Mouse (Mus musculus) lung, adult 18-20 months (tissue): ENCODE results near the gene Ireb2.
"Not testable (repeated sequence)": the region's sequence is repeated elsewhere in the genome, so short reads cannot be mapped to it uniquely, and the experiment has no call there.

Source experiments
- DNase-seq, 2 experiments: peaks; one replicate each; pipeline ENCODE4 v3.0.0; 2022; ENCODE audit warnings: mixed read lengths in 2 of 2

The Ireb2 gene

DNA sequence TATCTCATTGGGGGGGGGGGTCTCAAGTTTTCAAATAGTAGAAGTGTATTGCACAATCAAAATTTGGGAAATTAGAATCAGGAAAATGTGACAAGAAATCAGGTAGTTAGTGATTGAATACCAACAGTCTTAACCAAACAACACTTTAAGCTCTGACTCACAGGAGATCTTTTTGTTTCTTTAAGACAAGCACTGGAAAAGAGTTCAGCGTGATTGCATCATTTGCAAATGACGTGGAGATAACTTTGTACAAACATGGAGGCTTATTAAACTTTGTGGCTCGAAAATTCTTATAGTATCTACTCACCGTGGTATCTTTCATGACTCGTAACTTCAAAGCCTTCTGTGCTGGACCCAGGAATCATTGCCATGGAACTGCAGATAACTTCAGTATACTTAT is 45.9 kb downstream of the Ireb2 start:
- peak in 1 of 2 experiments; percentile 19 for DNase-seq

DNA sequence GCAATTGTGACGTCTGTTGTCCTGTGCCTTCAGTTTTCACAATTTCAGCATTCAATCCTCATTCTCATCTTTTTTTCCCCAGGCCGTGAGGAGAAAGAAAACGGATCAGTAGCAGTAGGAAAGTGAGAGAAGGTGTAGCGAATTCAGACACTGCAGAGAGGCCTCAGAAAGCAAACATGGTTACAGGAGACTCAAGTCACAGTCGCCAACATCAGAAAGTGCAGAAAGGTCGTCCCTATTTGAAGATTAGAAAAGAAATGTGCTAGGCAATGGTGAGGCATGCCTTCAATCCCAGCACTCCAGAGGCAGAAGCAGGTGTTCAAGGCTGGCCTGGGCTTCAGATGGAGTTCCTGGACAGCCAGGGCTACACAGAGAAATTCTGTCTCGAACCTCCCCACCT is 52.0 kb downstream of the Ireb2 start:
- no peak for DNase-seq

GRCm38 (mm10) chr9:54916401-54916800 is 52.8 kb downstream of the Ireb2 start:
- DNase-seq, result no peak

GRCm38 (mm10) chr9:54917010-54917677 is 53.6 kb downstream of the Ireb2 start, which contains the start of gene Hykk:
Hykk (plus strand) TSS chr9:54917283.
- DNase-seq, result peak; percentile 90 to 93

GRCm38 (mm10) chr9:54918191-54918590 is 54.6 kb downstream of the Ireb2 start:
- no peak for DNase-seq

DNA sequence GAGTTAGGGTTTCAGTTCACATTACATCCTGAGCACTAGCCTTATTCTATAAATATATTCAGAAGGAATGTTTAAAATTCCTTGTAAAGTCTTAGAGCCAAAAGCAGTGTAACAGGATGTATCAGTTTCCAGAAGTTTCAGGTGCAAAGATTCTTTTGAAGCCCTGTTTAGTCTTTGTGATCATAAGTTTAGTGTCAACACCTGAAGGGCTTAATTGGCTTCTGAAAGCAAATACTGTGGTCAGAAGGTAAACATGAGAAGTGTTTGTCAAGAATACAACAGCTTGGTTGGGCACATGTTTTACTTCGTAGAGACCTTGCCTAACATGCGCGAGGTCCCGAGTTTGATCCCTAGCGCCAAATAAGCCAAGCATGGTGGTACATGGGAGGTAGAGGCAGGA is 55.2 kb downstream of the Ireb2 start:
- DNase-seq, result peak in 1 of 2 experiments; percentile 45

- no peak for DNase-seq
Observed at GRCm38 (mm10) chr9:54919946-54920345, 56.4 kb downstream of the Ireb2 start.

- DNase-seq, result no peak
Observed at GRCm38 (mm10) chr9:54930741-54931140, 67.2 kb downstream of the Ireb2 start.

DNA sequence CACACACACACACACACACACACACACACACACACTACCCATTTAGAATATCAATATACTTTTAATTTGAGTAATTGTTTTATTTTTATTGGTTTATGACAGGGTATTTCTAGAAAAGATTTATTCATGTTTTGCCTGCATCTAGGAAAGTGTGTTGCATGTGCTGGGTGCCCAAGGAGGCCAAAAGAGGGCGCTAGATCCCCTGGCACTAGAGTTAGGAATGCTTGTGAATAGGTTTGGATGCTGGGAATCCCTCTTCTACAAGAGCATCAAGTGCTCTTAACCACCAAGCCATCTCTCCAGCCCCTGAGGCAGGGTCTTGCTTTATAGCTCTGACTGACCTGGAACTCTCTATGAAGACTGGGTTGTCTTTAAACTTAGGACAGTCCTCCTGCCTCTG is 68.2 kb downstream of the Ireb2 start:
- DNase-seq, result no peak

- DNase-seq, result no peak
Observed at GRCm38 (mm10) chr9:54932379-54932778, 68.8 kb downstream of the Ireb2 start.

GRCm38 (mm10) chr9:54942071-54942470 is 78.5 kb downstream of the Ireb2 start:
- DNase-seq, result no peak

DNA sequence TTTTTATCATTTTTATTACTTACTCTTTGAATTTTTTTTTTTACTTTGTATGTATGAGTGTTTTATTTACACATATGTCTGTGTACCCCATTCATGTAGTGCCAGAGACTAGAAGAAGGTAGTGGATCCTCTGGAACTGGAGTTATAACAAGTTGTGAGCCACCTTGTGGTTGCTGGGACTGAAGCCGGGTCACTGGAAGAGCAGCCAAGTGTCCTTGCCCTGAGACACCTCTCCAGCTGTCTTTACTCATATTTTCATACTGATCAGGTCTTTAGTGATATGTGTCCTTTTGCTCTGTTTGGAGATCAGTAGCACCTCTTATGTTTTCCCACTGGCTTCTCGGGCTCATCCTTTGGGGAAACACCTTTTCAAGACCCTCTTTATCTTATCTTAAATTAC is 80.9 kb downstream of the Ireb2 start:
- DNase-seq, result no peak

- DNase-seq, result no peak
Observed at GRCm38 (mm10) chr9:54946256-54946655, 82.7 kb downstream of the Ireb2 start.

GRCm38 (mm10) chr9:54949465-54949864 is 85.9 kb downstream of the Ireb2 start:
- peak; percentile 7 to 25 for DNase-seq

- not testable (repeated sequence) for DNase-seq
Observed at GRCm38 (mm10) chr9:54950162-54950561, 86.6 kb downstream of the Ireb2 start.

DNA sequence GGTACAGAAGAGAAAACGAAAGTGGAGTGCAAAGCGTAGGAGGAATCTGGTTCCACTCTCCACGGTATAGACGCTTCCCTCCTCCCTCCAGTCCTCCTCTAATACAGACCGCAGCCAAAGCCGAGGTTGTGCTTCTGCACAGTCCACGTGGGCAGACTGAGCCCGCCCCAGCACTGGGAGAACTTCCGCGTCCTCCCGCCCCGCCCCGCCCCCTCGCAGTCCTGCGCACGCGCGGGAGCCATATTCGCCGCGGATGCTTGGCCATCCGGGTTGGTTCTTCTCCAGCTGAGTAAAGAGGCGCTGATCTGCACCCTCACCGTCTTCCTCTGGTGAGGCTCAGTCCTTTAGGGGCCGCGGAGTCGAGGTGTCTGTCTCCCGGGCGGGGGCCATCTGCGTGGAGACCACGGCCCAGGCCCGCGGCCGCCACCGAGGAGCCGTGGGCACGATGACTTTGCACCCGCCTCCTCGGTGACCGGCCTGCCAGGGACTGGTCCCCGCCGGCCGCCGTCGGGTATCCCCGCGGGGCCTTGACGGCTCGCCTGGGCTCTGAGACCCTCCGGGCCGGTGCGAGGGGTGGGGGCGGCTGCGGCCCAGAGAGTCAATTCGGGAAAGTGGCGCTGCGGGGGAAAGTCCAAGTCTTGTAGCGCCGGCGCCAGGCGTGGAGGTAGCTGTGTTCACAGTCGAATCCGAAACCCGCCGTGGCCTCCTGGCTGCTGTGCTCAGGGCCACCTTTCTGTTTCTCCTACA is 87.2 kb downstream of the Ireb2 start, which contains the start of the genes Psma4 and AY074887:
Gene Psma4 (plus strand): TSS at position 216 of the 747 bp plus-strand sequence.
Gene AY074887 (minus strand): TSS at position 424 of the 747 bp plus-strand sequence.
- peak; percentile 90 to 94 for DNase-seq

- DNase-seq, result no peak
Observed at GRCm38 (mm10) chr9:54961059-54961458, 97.5 kb downstream of the Ireb2 start.
